Mouse (Mus musculus) forebrain, embryonic 11.5 days (tissue): ENCODE data around the gene Trim9. TPM values are rescaled to one million over a fixed set of nuclear protein-coding genes. Genes with fewer than 3 reads are reported as not detected.
A peak's percentile ranks its signal among the peaks of the same experiment; 100 is the strongest.

Experiments used
- ATAC-seq: fragments of 200-750 bp; cut with Nextera tagmentation; replicated peaks from 2 replicates; pipeline ENCODE4 v1.8.0; 2017; ENCODE audit warnings: moderate TSS enrichment; ENCODE audit not compliant: low FRiP score
- DNase-seq: peaks from one replicate; pipeline ENCODE4 v3.0.0-alpha.2; 2017; ENCODE audit warnings: low spot score
- H3K27ac ChIP-seq: fragments of 300-500 bp; sonication (generic); 2 replicates; pipeline ENCODE4 v1.5.1; 2014; ENCODE audit warnings: low read depth, low read length
- H3K27me3 ChIP-seq: fragments of 300-500 bp; sonication (generic); 2 replicates; pipeline ENCODE4 v1.6.1; 2014; ENCODE audit warnings: mild to moderate bottlenecking, low read length, mixed read lengths; ENCODE audit not compliant: control insufficient read depth, insufficient read depth
- H3K36me3 ChIP-seq: fragments of 300-500 bp; sonication (generic); 2 replicates; pipeline ENCODE4 v1.6.1; 2014; ENCODE audit warnings: mild to moderate bottlenecking, low read length, moderate library complexity, mixed read lengths; ENCODE audit not compliant: control insufficient read depth, insufficient read depth
- H3K4me1 ChIP-seq: fragments of 300-500 bp; sonication (generic); replicated peaks from 2 replicates; pipeline ENCODE4 v1.6.1; 2014; ENCODE audit warnings: low read length, mixed read lengths; ENCODE audit not compliant: control insufficient read depth, insufficient read depth
- H3K4me2 ChIP-seq: fragments of 300-500 bp; sonication (generic); 2 replicates; pipeline ENCODE4 v1.6.1; 2014; ENCODE audit warnings: low read depth, mild to moderate bottlenecking, low read length, moderate library complexity, mixed read lengths; ENCODE audit not compliant: severe bottlenecking
- H3K4me3 ChIP-seq: fragments of 300-500 bp; sonication (generic); 2 replicates; pipeline ENCODE4 v1.5.1; 2014; ENCODE audit warnings: low read depth, low read length
- H3K9ac ChIP-seq: fragments of 300-500 bp; sonication (generic); 2 replicates; pipeline ENCODE4 v1.6.1; 2014; ENCODE audit warnings: low read length
- H3K9me3 ChIP-seq: fragments of 300-500 bp; sonication (generic); 2 replicates; pipeline ENCODE4 v1.6.1; 2016; ENCODE audit warnings: low read length, mixed read lengths; ENCODE audit not compliant: control insufficient read depth
- WGBS: fragments of 180-500 bp; shearing (Covaris S2); extraction: QIAGEN DNeasy Blood & Tissue Kit; methylation state at CpG from one replicate; pipeline ENCODE4 v1.1.7; 2014; 5-methylcytosine and 5-hydroxymethylcytosine counted together
- polyA plus RNA-seq: library from polyadenylated mRNA; unstranded; fragments of >200 nt; fragmentation: Nextera tagmentation; extraction: Ambion mirVana; gene quantifications from 2 replicates; pipeline ENCODE4 v1.2.1, GENCODE M21; 2014

The Trim9 gene
- polyA plus RNA-seq, 1 experiment from 2014 or later: 14.5 TPM

- Histone ChIP-seq H3K9me3 (no peaks in the 10 kb centered on the region), H3K4me3 (no peak overlapping the region), H3K4me1 (no peaks in the 10 kb centered on the region), H3K27me3 (no peaks in the 10 kb centered on the region), H3K27ac (no peak overlapping the region), H3K9ac (no peak overlapping the region), H3K4me2 (no peak overlapping the region), H3K36me3 (no peaks in the 10 kb centered on the region)
- no peak for DNase-seq
- 82% methylated on average over 8 of the region's 8 CpGs for WGBS
- no peak for ATAC-seq
Measured at GRCm38 (mm10) chr12:70204433-70204832, 143.0 kb downstream of the Trim9 start.

- DNase-seq (peak; percentile 18), ATAC-seq (no peak)
- Histone ChIP-seq H3K4me2 (no peak overlapping the region), H3K27me3 (no peaks in the 10 kb centered on the region), H3K4me3 (no peak overlapping the region), H3K4me1 (no peaks in the 10 kb centered on the region), H3K9me3 (no peaks in the 10 kb centered on the region), H3K9ac (no peak overlapping the region), H3K36me3 (no peaks in the 10 kb centered on the region), H3K27ac (no peak overlapping the region)
- 77% methylated on average over 5 of the region's 5 CpGs for WGBS
Measured at GRCm38 (mm10) chr12:70201926-70202529, 145.4 kb downstream of the Trim9 start.

- H3K9me3 ChIP-seq: no peaks in the 10 kb centered on the region
- WGBS: 85% methylated on average over 5 of the region's 5 CpGs
- no peaks in the 10 kb centered on the region for H3K36me3 ChIP-seq
- H3K27me3 ChIP-seq: no peaks in the 10 kb centered on the region
- H3K9ac ChIP-seq: no peak overlapping the region
- H3K4me2 ChIP-seq: no peak overlapping the region
- H3K27ac ChIP-seq: no peak overlapping the region
- peak; percentile 34 for DNase-seq
- H3K4me1 ChIP-seq: no peaks in the 10 kb centered on the region
- ATAC-seq: no peak
- no peak overlapping the region for H3K4me3 ChIP-seq
Measured at GRCm38 (mm10) chr12:70196341-70196740, 151.1 kb downstream of the Trim9 start.

- Histone ChIP-seq H3K4me2 (no peak overlapping the region), H3K27ac (no peak overlapping the region), H3K36me3 (no peaks in the 10 kb centered on the region), H3K27me3 (no peaks in the 10 kb centered on the region), H3K9ac (no peak overlapping the region), H3K4me3 (no peak overlapping the region), H3K9me3 (no peaks in the 10 kb centered on the region), H3K4me1 (no peaks in the 10 kb centered on the region)
- WGBS: 97% methylated on average over 6 of the region's 6 CpGs
- DNase-seq: peak; percentile 41
- ATAC-seq: no peak
Measured at GRCm38 (mm10) chr12:70195426-70195825, 152.0 kb downstream of the Trim9 start.

Other genes with a start within 250 kb of the Trim9 start
- gene Nin, start 233.9 kb downstream of the Trim9 start, polyA plus RNA-seq: 13.0 and 13.3 TPM in 2 replicates
- gene Abhd12b, start 193.5 kb downstream of the Trim9 start, polyA plus RNA-seq: not detected in 2 replicates
- gene Pygl, start 116.1 kb downstream of the Trim9 start, polyA plus RNA-seq: 5.9 and 6.3 TPM in 2 replicates
- 108 and 124 TPM in 2 replicates for gene Tmx1, start 105.5 kb upstream of the Trim9 start, polyA plus RNA-seq